Mouse (Mus musculus) regulatory T cell (primary cell): ENCODE measurements around the gene Rnaseh2c.

ENCODE experiments used
- in situ Hi-C: fragments of 300-600 bp; cut with MboI, MseI; formaldehyde crosslinking; loops from one replicate; pipeline ENCODE4 v1.15.1; 2025; ENCODE audit warnings: high pct_unique_total_duplicates

Rnaseh2c gene

GRCm38 (mm10) chr19:5601752-5602541 lies at the start of gene Rnaseh2c:
TSS of gene Rnaseh2c (plus strand) at chr19:5601873.
- in situ Hi-C loops = loop anchor here (10.0 kb wide), 1 partner anchor 63 kb away; the partner anchor contains the start of gene Sipa1

GRCm38 (mm10) chr19:5553802-5554201 lies 47.9 kb upstream of the Rnaseh2c start:
- in situ Hi-C loops = no loop called here

- in situ Hi-C loops = no loop called here
Measured at GRCm38 (mm10) chr19:5554212-5554611, 47.5 kb upstream of the Rnaseh2c start.

GRCm38 (mm10) chr19:5558169-5558568 lies 43.5 kb upstream of the Rnaseh2c start:
- in situ Hi-C loops = no loop called here

GRCm38 (mm10) chr19:5558770-5559169 lies 42.9 kb upstream of the Rnaseh2c start:
- in situ Hi-C loops = no loop called here

- in situ Hi-C loops = no loop called here
Measured at GRCm38 (mm10) chr19:5559229-5559628, 42.4 kb upstream of the Rnaseh2c start.

GRCm38 (mm10) chr19:5559631-5560456 lies 41.8 kb upstream of the Rnaseh2c start:
- in situ Hi-C loops = loop anchor here (5.0 kb wide), 1 partner anchor 33 kb away; no protein-coding TSS in a partner anchor

GRCm38 (mm10) chr19:5560457-5561041 lies 41.1 kb upstream of the Rnaseh2c start, which contains the start of gene Ovol1:
TSS of gene Ovol1 (minus strand) at chr19:5560646.
- in situ Hi-C loops = loop anchor here (5.0 kb wide), 1 partner anchor 33 kb away; no protein-coding TSS in a partner anchor

GRCm38 (mm10) chr19:5561252-5561790 lies 40.4 kb upstream of the Rnaseh2c start:
- in situ Hi-C loops = loop anchor here (5.0 kb wide), 1 partner anchor 34 kb away; no protein-coding TSS in a partner anchor

GRCm38 (mm10) chr19:5561886-5562285 lies 39.8 kb upstream of the Rnaseh2c start:
- in situ Hi-C loops = loop anchor here (5.0 kb wide), 1 partner anchor 35 kb away; no protein-coding TSS in a partner anchor

GRCm38 (mm10) chr19:5562776-5563175 lies 38.9 kb upstream of the Rnaseh2c start:
- in situ Hi-C loops = loop anchor here (5.0 kb wide), 1 partner anchor 35 kb away; no protein-coding TSS in a partner anchor

GRCm38 (mm10) chr19:5566316-5566715 lies 35.4 kb upstream of the Rnaseh2c start:
- in situ Hi-C loops = no loop called here

GRCm38 (mm10) chr19:5567180-5567533 lies 34.5 kb upstream of the Rnaseh2c start:
- in situ Hi-C loops = no loop called here

- in situ Hi-C loops = no loop called here
Measured at GRCm38 (mm10) chr19:5567534-5568469, 33.9 kb upstream of the Rnaseh2c start, which contains the start of gene Ap5b1. TSS of gene Ap5b1 (plus strand) at chr19:5568025.

GRCm38 (mm10) chr19:5568470-5569140 lies 33.1 kb upstream of the Rnaseh2c start:
- in situ Hi-C loops = no loop called here

GRCm38 (mm10) chr19:5569521-5569920 lies 32.2 kb upstream of the Rnaseh2c start:
- in situ Hi-C loops = no loop called here

GRCm38 (mm10) chr19:5570353-5571246 lies 31.1 kb upstream of the Rnaseh2c start:
- in situ Hi-C loops = no loop called here

GRCm38 (mm10) chr19:5571831-5572230 lies 29.8 kb upstream of the Rnaseh2c start:
- in situ Hi-C loops = no loop called here
